Mouse (Mus musculus) kidney, adult 2 months (tissue): Measurements from ENCODE around the gene Cacna1b.

Source experiments
- CTCF ChIP-seq: fragments of 200-500 bp; conservative IDR thresholded peaks from 2 replicates; pipeline ENCODE4 v1.5.1; 2011; ENCODE audit warnings: low read depth, mild to moderate bottlenecking, control low read depth, low read length, moderate library complexity, mixed read lengths; ENCODE audit not compliant: insufficient read depth, insufficient read length
- POLR2A ChIP-seq: fragments of 200-500 bp; IDR thresholded peaks from one replicate; pipeline ENCODE4 v1.6.1; 2011; ENCODE audit warnings: low read depth, low read length, control low read depth

- TF ChIP-seq CTCF (no peak), POLR2A (no peak)
Observed at GRCm38 (mm10) chr2:24678110-24678509, 84.8 kb downstream of the Cacna1b start.
